Mouse (Mus musculus): Measurements from ENCODE around the gene Tmem98. TPM values are rescaled to one million over a fixed set of nuclear protein-coding genes. Genes with fewer than 3 reads are reported as not detected.

Gene Tmem98
- total RNA-seq (2021): 1 to 10 TPM; 4.8 to 9.4 TPM

- peak in 1 of 2 experiments; percentile 25 for DNase-seq (ENCODE audit: low spot score in 2 of 2)
- intact Hi-C loops (cut with DNase I): no loop called here
Measured at GRCm38 (mm10) chr11:80809993-80810821, at the start of gene Tmem98. Tmem98 (plus strand) TSS chr11:80810175.

- no peak for DNase-seq (ENCODE audit: low spot score in 2 of 2)
- intact Hi-C loops (cut with DNase I): no loop called here
Measured at GRCm38 (mm10) chr11:80761285-80761974, 48.5 kb upstream of the Tmem98 start.

GRCm38 (mm10) chr11:80762066-80762465 is 47.9 kb upstream of the Tmem98 start:
- DNase-seq (ENCODE audit: low spot score in 2 of 2): no peak
- intact Hi-C loops (cut with DNase I): no loop called here

- intact Hi-C loops (cut with DNase I): no loop called here
Measured at GRCm38 (mm10) chr11:80766068-80766467, 43.9 kb upstream of the Tmem98 start.

GRCm38 (mm10) chr11:80766472-80767319 is 43.3 kb upstream of the Tmem98 start:
- intact Hi-C loops (cut with DNase I): no loop called here
- DNase-seq (ENCODE audit: low spot score in 2 of 2): no peak

More at GRCm38 (mm10) chr11:80766068-80766467, 43.9 kb upstream of the Tmem98 start:
- no peak for DNase-seq (ENCODE audit: low spot score in 2 of 2)

GRCm38 (mm10) chr11:80767320-80767617 is 42.7 kb upstream of the Tmem98 start:
- no peak for DNase-seq (ENCODE audit: low spot score in 2 of 2)
- intact Hi-C loops (cut with DNase I): no loop called here

- DNase-seq (ENCODE audit: low spot score in 2 of 2): no peak
- intact Hi-C loops (cut with DNase I): no loop called here
Measured at GRCm38 (mm10) chr11:80771186-80771585, 38.8 kb upstream of the Tmem98 start.

GRCm38 (mm10) chr11:80771596-80772250 is 38.3 kb upstream of the Tmem98 start:
- DNase-seq (ENCODE audit: low spot score in 2 of 2): no peak
- intact Hi-C loops (cut with DNase I): no loop called here

- intact Hi-C loops (cut with DNase I): no loop called here
- no peak for DNase-seq (ENCODE audit: low spot score in 2 of 2)
Measured at GRCm38 (mm10) chr11:80772595-80773210, 37.3 kb upstream of the Tmem98 start.

GRCm38 (mm10) chr11:80775535-80775934 is 34.4 kb upstream of the Tmem98 start:
- no peak for DNase-seq (ENCODE audit: low spot score in 2 of 2)
- intact Hi-C loops (cut with DNase I): no loop called here

- no peak for DNase-seq (ENCODE audit: low spot score in 2 of 2)
- intact Hi-C loops (cut with DNase I): no loop called here
Measured at GRCm38 (mm10) chr11:80777708-80778107, 32.3 kb upstream of the Tmem98 start.

GRCm38 (mm10) chr11:80778157-80778556 is 31.8 kb upstream of the Tmem98 start:
- DNase-seq (ENCODE audit: low spot score in 2 of 2): no peak
- intact Hi-C loops (cut with DNase I): no loop called here

- DNase-seq (ENCODE audit: low spot score in 2 of 2): no peak
- intact Hi-C loops (cut with DNase I): no loop called here
Measured at GRCm38 (mm10) chr11:80778916-80779526, 31.0 kb upstream of the Tmem98 start.

GRCm38 (mm10) chr11:80779527-80780344 is 30.2 kb upstream of the Tmem98 start, which contains the start of gene Myo1d:
Myo1d (minus strand) TSS chr11:80780025.
- peak; percentile 83 to 90 for DNase-seq (ENCODE audit: low spot score in 2 of 2)
- intact Hi-C loops (cut with DNase I): no loop called here

GRCm38 (mm10) chr11:80781535-80781934 is 28.4 kb upstream of the Tmem98 start:
- intact Hi-C loops (cut with DNase I): loop anchor here (1.0 kb wide), 1 partner anchor 83 kb away; no protein-coding TSS in a partner anchor
- no peak for DNase-seq (ENCODE audit: low spot score in 2 of 2)

- no peak for DNase-seq (ENCODE audit: low spot score in 2 of 2)
- intact Hi-C loops (cut with DNase I): no loop called here
Measured at GRCm38 (mm10) chr11:80783460-80783859, 26.5 kb upstream of the Tmem98 start.

- intact Hi-C loops (cut with DNase I): loop anchor here (2.0 kb wide), 1 partner anchor 32 kb away; no protein-coding TSS in a partner anchor
Measured at GRCm38 (mm10) chr11:80784294-80784743, 25.7 kb upstream of the Tmem98 start.

GRCm38 (mm10) chr11:80785672-80786071 is 24.3 kb upstream of the Tmem98 start:
- DNase-seq (ENCODE audit: low spot score in 2 of 2): no peak
- intact Hi-C loops (cut with DNase I): loop anchor here (2.0 kb wide), 1 partner anchor 31 kb away; no protein-coding TSS in a partner anchor

More at GRCm38 (mm10) chr11:80784294-80784743, 25.7 kb upstream of the Tmem98 start:
- DNase-seq (ENCODE audit: low spot score in 2 of 2): no peak
